Mouse (Mus musculus) ES-Bruce4 (cell line): Measurements from ENCODE around the gene Gm10570.

Experiments used
- CTCF ChIP-seq: IDR thresholded peaks from one replicate; pipeline ENCODE4 v1.8.1; 2011; ENCODE audit warnings: low read depth, low read length
- EP300 ChIP-seq: IDR thresholded peaks from 2 replicates; pipeline ENCODE4 v1.6.1; 2011; ENCODE audit warnings: low read depth, low read length; ENCODE audit not compliant: insufficient read depth
- POLR2A ChIP-seq: IDR thresholded peaks from one replicate; pipeline ENCODE4 v1.8.1; 2011; ENCODE audit warnings: low read length; ENCODE audit not compliant: insufficient read depth

DNA sequence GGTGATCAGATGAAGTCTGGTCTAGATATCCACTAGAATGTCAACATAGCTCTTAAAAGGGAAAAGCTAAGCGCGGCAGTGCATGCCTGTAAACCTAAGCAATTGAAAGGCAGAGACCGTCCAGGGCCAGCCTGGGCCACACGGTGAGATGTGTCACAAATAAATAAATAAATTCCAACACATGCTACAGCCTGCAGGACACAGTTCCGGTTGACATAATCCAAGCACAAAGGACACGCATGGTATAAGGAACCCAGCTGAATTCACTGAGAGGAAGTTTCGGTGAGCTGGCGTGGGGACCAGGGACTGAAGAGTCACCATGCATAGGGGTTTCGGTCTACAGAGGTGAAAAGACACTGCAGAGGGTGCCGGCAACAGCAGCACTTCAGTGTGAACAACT lies 39.7 kb downstream of the Gm10570 start:
- TF ChIP-seq POLR2A (no peak), CTCF (no peak), EP300 (no peak)
